Mouse (Mus musculus) forebrain, embryonic 16.5 days (tissue): Measurements from ENCODE around the gene Kctd13. TPM values are rescaled to one million over a fixed set of nuclear protein-coding genes. Genes with fewer than 3 reads are reported as not detected.

Experiments
- ATAC-seq: fragments of 200-750 bp; cut with Nextera tagmentation; 2 replicates; pipeline ENCODE4 v1.8.0; 2017; ENCODE audit warnings: mild to moderate bottlenecking, moderate library complexity
- H3K27ac ChIP-seq: fragments of 300-500 bp; sonication (generic); 2 replicates; pipeline ENCODE4 v1.5.1; 2014; ENCODE audit warnings: low read length, control low read depth
- H3K27me3 ChIP-seq: fragments of 300-500 bp; sonication (generic); replicated peaks from 2 replicates; pipeline ENCODE4 v1.6.1; 2014; ENCODE audit warnings: low read length; ENCODE audit not compliant: control insufficient read depth, insufficient read depth
- H3K36me3 ChIP-seq: fragments of 300-500 bp; sonication (generic); 2 replicates; pipeline ENCODE4 v1.6.1; 2014; ENCODE audit not compliant: control insufficient read depth, insufficient read depth
- H3K4me1 ChIP-seq: fragments of 300-500 bp; sonication (generic); replicated peaks from 2 replicates; pipeline ENCODE4 v1.6.1; 2014; ENCODE audit warnings: low read length; ENCODE audit not compliant: control insufficient read depth, insufficient read depth
- H3K4me2 ChIP-seq: fragments of 300-500 bp; sonication (generic); 2 replicates; pipeline ENCODE4 v1.6.1; 2014; ENCODE audit warnings: mild to moderate bottlenecking, low read length, control low read depth
- H3K4me3 ChIP-seq: fragments of 300-500 bp; sonication (generic); replicated peaks from 2 replicates; pipeline ENCODE4 v1.5.1; 2014; ENCODE audit warnings: mild to moderate bottlenecking, low read length, control low read depth
- H3K9ac ChIP-seq: fragments of 300-500 bp; sonication (generic); replicated peaks from 2 replicates; pipeline ENCODE4 v1.6.1; 2014; ENCODE audit warnings: low read depth, low read length, control low read depth
- H3K9me3 ChIP-seq: fragments of 300-500 bp; sonication (generic); 2 replicates; pipeline ENCODE4 v1.6.1; 2016; ENCODE audit warnings: low read length; ENCODE audit not compliant: control insufficient read depth
- WGBS: fragments of 180-500 bp; shearing (Covaris S2); extraction: QIAGEN DNeasy Blood & Tissue Kit; methylation state at CpG from one replicate; pipeline ENCODE4 v1.1.7; 2014; 5-methylcytosine and 5-hydroxymethylcytosine counted together
- polyA plus RNA-seq: library from polyadenylated mRNA; unstranded; fragments of >200 nt; fragmentation: Nextera tagmentation; extraction: Ambion mirVana; gene quantifications from 2 replicates; pipeline ENCODE4 v1.2.1, GENCODE M21; 2015

Gene Kctd13
- polyA plus RNA-seq, 1 experiment from 2014 or later: 131 TPM

DNA sequence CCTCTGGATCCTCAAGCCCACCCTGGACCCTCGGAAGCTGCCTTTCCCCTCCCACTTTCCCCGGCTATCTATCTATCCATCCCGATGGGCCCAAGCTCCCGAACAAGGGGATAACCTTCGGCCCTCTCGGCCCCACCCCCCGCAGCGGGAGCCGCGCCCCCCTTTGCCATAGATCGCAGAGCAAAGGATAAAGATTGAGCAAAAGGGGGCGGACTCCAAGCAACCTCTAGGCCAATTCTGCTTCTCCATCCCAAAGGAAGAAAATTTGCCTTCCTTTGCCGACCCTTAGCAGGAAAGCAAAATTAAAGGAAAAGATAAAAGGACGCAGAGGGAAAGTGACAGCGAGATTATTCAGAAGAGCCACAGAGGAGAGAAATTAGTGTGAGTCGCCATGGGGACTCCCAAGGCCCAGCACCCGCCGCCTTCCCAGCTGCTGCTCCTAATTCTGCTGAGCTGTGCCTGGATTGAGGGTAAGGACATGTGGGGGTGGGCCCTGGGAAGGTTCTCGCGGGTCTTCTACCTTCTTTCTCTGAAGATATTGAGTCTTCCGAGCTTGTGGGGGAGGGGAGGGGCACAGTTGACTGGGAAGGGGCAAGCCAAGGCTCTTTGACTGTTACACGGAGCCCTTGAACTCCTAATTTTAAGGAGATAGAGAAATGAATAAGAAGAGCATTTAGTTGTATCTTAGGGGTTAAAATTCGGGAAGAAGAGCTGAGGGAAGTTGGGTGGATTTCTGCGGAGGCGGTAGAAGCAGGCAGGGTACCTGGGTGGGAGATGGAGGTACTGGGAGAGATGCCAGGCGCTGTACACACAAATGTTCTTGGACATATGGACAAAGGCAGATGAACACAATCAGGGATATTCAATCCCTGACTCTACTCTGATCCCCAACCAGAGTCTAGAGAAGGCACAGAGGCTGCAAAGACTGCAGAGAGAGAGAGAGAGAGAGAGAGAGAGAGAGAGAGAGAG is 22.3 kb downstream of the Kctd13 start:
- Histone ChIP-seq H3K4me2 (peak overlapping the region; percentile 89), H3K36me3 (peaks cover 6% of the 10 kb centered on the region; the same call in 1 of the 2 replicates), H3K4me1 (peaks cover 39% of the 10 kb centered on the region), H3K9ac (peak overlapping the region; percentile 76), H3K9me3 (no peaks in the 10 kb centered on the region), H3K27me3 (0 out of 2 replicates have a peak, but pooled peaks cover 2% of the 10 kb centered on the region), H3K4me3 (peak overlapping the region; percentile 62), H3K27ac (peak overlapping the region; percentile 87)
- peak; percentile 7; the same call in 1 of the 2 replicates for ATAC-seq
- 3% methylated on average over 26 of the region's 26 CpGs for WGBS

DNA sequence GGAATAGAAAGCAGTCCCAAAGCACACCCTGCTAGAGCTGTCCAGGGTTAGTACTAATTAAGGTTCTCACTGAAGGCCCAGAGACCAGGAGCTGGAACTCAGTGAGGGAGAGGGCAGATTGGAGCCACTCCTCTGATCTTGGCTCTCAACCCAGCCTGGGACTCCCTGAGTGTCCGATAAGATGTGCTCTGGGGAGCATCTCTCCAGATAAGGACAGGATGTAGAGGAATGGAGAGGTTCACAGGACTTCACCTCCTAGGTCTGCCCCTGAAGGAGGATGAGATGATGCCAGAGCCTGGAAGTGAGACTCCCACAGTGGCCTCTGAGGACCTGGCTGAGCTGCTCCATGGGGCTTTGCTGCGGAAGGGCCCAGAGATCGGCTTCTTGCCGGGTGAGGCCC is 23.1 kb downstream of the Kctd13 start:
- Histone ChIP-seq H3K4me2 (peak overlapping the region; percentile 89), H3K27me3 (0 out of 2 replicates have a peak, but pooled peaks cover 2% of the 10 kb centered on the region), H3K9ac (peak overlapping the region; percentile 76), H3K27ac (no peak overlapping the region), H3K36me3 (peaks cover 4% of the 10 kb centered on the region; the same call in 1 of the 2 replicates), H3K4me3 (peak overlapping the region; percentile 62), H3K4me1 (peaks cover 39% of the 10 kb centered on the region), H3K9me3 (no peaks in the 10 kb centered on the region)
- WGBS: 24% methylated on average over 4 of the region's 4 CpGs
- no peak for ATAC-seq

DNA sequence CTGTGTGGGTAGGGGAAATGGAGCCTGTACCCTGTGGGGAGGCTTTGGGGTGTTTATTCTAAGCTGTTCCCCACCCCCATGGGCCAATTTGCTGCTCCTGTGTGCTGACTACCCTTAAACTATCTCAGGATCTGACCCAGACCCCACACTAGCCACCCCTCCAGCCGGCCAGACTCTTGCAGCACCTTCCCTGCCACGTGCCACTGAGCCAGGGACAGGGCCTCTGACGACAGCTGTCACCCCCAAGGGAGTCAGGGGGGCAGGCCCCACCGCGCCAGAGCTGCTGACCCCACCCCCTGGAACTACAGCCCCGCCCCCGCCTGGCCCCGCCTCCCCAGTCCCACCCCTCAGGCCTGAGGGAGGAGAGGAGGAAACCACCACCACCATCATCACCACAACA is 24.0 kb downstream of the Kctd13 start:
- 5% methylated on average over 8 of the region's 8 CpGs for WGBS
- no peak for ATAC-seq
- peaks cover 4% of the 10 kb centered on the region; the same call in 1 of the 2 replicates for H3K36me3 ChIP-seq
- H3K4me2 ChIP-seq: peak overlapping the region; percentile 89
- no peaks in the 10 kb centered on the region for H3K9me3 ChIP-seq
- H3K4me1 ChIP-seq: peaks cover 38% of the 10 kb centered on the region
- H3K9ac ChIP-seq: peak overlapping the region; percentile 33
- H3K27me3 ChIP-seq: 0 out of 2 replicates have a peak, but pooled peaks cover 2% of the 10 kb centered on the region
- no peak overlapping the region for H3K27ac ChIP-seq
- H3K4me3 ChIP-seq: 0 out of 2 replicates have a peak overlapping the region, but pooled peaks have one; percentile 62

DNA sequence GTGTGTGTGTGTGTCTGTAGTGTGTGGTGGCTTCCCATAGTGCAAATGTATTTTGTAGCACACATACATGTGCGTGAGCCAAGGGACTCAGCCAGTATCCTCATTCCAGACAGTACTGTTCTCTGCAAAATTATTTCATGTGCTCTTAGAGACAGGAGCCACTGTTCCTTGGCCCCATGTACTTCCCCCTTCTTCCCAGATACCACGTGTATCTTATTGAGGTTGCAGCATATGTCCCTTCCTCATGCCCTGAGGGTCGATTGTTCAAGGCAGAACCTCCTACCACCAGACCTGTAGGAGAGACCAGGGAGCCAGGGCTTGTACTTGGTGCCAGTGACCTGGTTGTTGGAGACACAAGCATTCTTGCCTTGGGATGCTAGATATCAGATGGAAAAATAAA is 26.4 kb downstream of the Kctd13 start:
- H3K9ac ChIP-seq: no peak overlapping the region
- H3K27ac ChIP-seq: no peak overlapping the region
- H3K4me2 ChIP-seq: no peak overlapping the region
- ATAC-seq: no peak
- peaks cover 7% of the 10 kb centered on the region for H3K36me3 ChIP-seq
- H3K9me3 ChIP-seq: no peaks in the 10 kb centered on the region
- no peak overlapping the region for H3K4me3 ChIP-seq
- WGBS: 52% methylated on average over 3 of the region's 3 CpGs
- H3K27me3 ChIP-seq: 0 out of 2 replicates have a peak, but pooled peaks cover 2% of the 10 kb centered on the region
- H3K4me1 ChIP-seq: peaks cover 23% of the 10 kb centered on the region

DNA sequence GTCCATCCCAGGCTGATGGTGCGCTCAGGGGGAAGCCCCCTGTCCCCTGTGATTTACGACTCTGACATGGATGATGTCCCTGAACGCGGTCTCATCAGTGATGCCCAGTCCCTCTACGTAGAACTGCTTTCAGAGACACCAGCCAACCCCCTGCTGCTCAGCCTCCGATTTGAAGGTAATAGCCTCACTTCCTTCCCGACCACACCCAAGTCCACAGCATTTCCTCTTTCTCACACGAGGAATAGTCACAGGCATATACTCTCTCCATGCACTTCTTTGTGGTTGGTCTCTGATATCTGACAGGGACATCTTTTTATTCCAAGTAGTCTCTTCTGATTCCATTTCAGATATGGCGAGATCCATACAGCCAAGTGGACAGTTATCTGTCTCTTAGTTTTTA is 31.1 kb downstream of the Kctd13 start:
- ATAC-seq: no peak
- no peaks in the 10 kb centered on the region for H3K4me1 ChIP-seq
- 0 out of 2 replicates have a peak, but pooled peaks cover 8% of the 10 kb centered on the region for H3K27me3 ChIP-seq
- peaks cover 10% of the 10 kb centered on the region for H3K36me3 ChIP-seq
- H3K27ac ChIP-seq: no peak overlapping the region
- no peaks in the 10 kb centered on the region for H3K9me3 ChIP-seq
- no peak overlapping the region for H3K4me2 ChIP-seq
- H3K4me3 ChIP-seq: no peak overlapping the region
- H3K9ac ChIP-seq: no peak overlapping the region
- 79% methylated on average over 9 of the region's 9 CpGs for WGBS

DNA sequence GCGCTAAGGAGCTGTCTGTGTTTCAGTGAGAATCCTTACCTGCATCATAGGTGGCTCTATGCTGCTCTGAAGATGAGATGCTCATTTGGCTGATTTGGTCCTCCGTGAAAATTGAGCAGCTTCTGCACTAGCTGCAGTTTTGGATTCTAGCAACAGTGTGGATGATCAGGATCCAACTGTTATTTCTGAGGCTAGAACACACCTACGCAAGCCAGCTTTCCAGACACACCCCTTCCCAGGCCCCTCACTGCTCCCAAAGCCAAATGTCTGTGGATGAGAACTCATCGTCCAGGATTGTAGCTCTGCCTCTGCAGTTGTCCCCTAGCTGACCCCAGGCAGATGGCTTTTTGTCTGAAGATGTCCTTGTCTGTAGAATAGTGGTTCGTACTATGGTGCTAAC is 32.4 kb downstream of the Kctd13 start:
- Histone ChIP-seq H3K9ac (no peak overlapping the region), H3K4me2 (no peak overlapping the region), H3K9me3 (no peaks in the 10 kb centered on the region), H3K27ac (no peak overlapping the region), H3K36me3 (peaks cover 10% of the 10 kb centered on the region), H3K4me3 (no peak overlapping the region), H3K27me3 (0 out of 2 replicates have a peak, but pooled peaks cover 8% of the 10 kb centered on the region), H3K4me1 (no peaks in the 10 kb centered on the region)
- 87% methylated on average over 5 of the region's 5 CpGs for WGBS
- ATAC-seq: no peak

DNA sequence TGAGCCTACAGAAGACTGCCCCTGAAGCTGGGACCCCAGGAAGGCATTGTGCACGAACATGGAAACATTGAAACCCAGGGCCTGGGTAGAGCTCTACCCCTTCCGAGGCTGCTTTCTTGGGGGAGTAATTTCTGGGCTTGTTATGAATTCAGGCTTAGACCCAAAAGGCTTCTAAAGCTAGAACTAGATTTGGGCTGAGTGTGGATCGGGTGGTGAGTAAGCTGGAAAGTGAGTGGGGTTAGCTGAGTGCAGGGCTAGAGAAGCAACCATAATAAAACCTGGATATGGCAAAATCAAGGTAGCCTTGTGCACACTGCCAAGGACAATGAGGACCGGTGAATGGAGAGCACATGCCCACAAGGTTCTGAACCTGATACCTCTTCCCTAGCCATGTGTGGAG is 33.3 kb downstream of the Kctd13 start:
- ATAC-seq: no peak
- no peak overlapping the region for H3K4me3 ChIP-seq

DNA sequence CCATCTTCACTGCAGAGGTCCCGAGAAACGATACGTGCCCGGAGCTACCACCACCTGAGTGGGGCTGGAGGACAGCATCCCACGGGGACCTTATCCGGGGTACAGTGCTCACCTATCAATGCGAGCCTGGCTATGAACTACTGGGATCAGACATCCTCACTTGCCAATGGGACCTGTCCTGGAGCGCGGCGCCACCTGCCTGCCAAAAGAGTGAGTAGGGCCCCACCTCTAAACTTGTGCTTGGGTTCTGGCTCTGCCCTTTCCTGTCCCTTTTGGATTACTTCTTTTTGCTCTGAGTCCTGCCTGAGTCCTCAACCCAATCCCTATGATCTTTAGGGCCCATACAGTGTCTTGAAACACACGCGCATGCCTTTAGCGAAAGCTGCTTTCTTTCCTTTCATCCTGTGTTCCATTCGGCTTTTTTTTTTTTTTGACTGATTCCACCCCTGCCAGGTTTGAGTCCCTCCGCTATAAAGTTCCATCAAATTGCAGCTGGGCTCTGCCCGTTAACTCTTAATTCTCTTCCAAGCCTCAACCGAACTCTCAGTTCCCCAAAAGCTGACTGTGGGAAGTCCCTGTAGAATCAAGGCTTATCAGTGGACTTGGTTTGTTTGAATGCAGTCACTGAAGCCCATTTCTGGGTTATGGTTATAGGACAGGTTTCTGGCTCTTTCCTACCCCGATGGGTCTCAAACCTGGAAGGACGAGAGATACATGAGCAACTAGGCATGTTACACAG is 35.0 kb downstream of the Kctd13 start:
- Histone ChIP-seq H3K4me3 (no peak overlapping the region), H3K9me3 (no peaks in the 10 kb centered on the region), H3K4me2 (no peak overlapping the region), H3K27me3 (0 out of 2 replicates have a peak, but pooled peaks cover 8% of the 10 kb centered on the region), H3K9ac (no peak overlapping the region), H3K4me1 (no peaks in the 10 kb centered on the region), H3K27ac (no peak overlapping the region), H3K36me3 (peaks cover 17% of the 10 kb centered on the region)
- ATAC-seq: no peak
- 25% methylated on average over 19 of the region's 19 CpGs for WGBS

More for the DNA sequence above, 33.3 kb downstream of the Kctd13 start:
- H3K4me2 ChIP-seq: no peak overlapping the region
- no peaks in the 10 kb centered on the region for H3K4me1 ChIP-seq
- H3K9me3 ChIP-seq: no peaks in the 10 kb centered on the region
- H3K27ac ChIP-seq: no peak overlapping the region
- H3K36me3 ChIP-seq: peaks cover 11% of the 10 kb centered on the region
- 0 out of 2 replicates have a peak, but pooled peaks cover 8% of the 10 kb centered on the region for H3K27me3 ChIP-seq
- H3K9ac ChIP-seq: no peak overlapping the region
- 90% methylated on average over 4 of the region's 4 CpGs for WGBS

DNA sequence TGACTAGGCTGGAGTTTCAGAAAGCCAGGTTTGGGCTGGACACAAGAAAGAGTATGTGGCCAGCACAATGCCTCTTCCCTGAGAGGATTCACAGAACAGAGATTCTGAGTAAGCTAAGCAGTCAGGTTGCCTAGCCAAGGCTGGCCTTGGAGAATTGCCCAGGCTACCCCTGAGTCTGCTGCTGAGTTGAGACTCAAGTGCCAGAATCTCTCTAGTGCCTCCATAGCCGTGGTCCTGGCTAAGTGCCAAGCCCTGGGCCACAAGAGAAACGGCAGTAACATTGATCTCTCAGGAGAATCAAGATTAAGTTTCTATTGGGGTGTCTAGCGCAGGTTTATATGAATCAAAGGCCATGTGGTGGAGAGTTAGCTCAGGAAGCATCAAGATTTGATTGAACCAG is 36.9 kb downstream of the Kctd13 start:
- peaks cover 12% of the 10 kb centered on the region for H3K36me3 ChIP-seq
- no peak overlapping the region for H3K27ac ChIP-seq
- no peak for ATAC-seq
- no peak overlapping the region for H3K4me3 ChIP-seq
- H3K9ac ChIP-seq: no peak overlapping the region
- H3K4me2 ChIP-seq: no peak overlapping the region
- H3K27me3 ChIP-seq: 0 out of 2 replicates have a peak, but pooled peaks cover 8% of the 10 kb centered on the region
- H3K4me1 ChIP-seq: no peaks in the 10 kb centered on the region
- H3K9me3 ChIP-seq: no peaks in the 10 kb centered on the region
- WGBS: 45% methylated on average over 3 of the region's 3 CpGs
